Mouse (Mus musculus) kidney, embryonic 14.5 days (tissue): ENCODE measurements around the gene Klk12. TPM values are rescaled to one million over a fixed set of nuclear protein-coding genes. Genes with fewer than 3 reads are reported as not detected.

Source experiments
- ATAC-seq: fragments of 200-750 bp; cut with Nextera tagmentation; 2 replicates; pipeline ENCODE4 v1.8.0; 2017; ENCODE audit warnings: moderate number of reproducible peaks, mild to moderate bottlenecking, moderate TSS enrichment, moderate library complexity; ENCODE audit not compliant: low FRiP score, low TSS enrichment
- H3K27ac ChIP-seq: fragments of 300-500 bp; sonication (generic); 2 replicates; pipeline ENCODE4 v1.5.1; 2014; ENCODE audit warnings: low read depth, mild to moderate bottlenecking, low read length, moderate library complexity, mixed read lengths
- H3K27me3 ChIP-seq: fragments of 300-500 bp; sonication (generic); 2 replicates; pipeline ENCODE4 v1.6.1; 2014; ENCODE audit warnings: mild to moderate bottlenecking, low read length; ENCODE audit not compliant: control insufficient read depth, insufficient read depth
- H3K36me3 ChIP-seq: fragments of 300-500 bp; sonication (generic); 2 replicates; pipeline ENCODE4 v1.6.1; 2014; ENCODE audit warnings: low read length, mixed read lengths; ENCODE audit not compliant: control insufficient read depth, insufficient read depth
- H3K4me1 ChIP-seq: fragments of 300-500 bp; sonication (generic); 2 replicates; pipeline ENCODE4 v1.6.1; 2014; ENCODE audit warnings: low read length, mixed read lengths; ENCODE audit not compliant: control insufficient read depth, insufficient read depth
- H3K4me2 ChIP-seq: fragments of 300-500 bp; sonication (generic); replicated peaks from 2 replicates; pipeline ENCODE4 v1.6.1; 2014; ENCODE audit warnings: low read depth, mild to moderate bottlenecking, low read length
- H3K4me3 ChIP-seq: fragments of 300-500 bp; sonication (generic); 2 replicates; pipeline ENCODE4 v1.5.1; 2014; ENCODE audit warnings: mild to moderate bottlenecking, low read length
- H3K9ac ChIP-seq: fragments of 300-500 bp; sonication (generic); 2 replicates; pipeline ENCODE4 v1.6.1; 2014; ENCODE audit warnings: low read depth, mild to moderate bottlenecking, low read length, moderate library complexity
- H3K9me3 ChIP-seq: fragments of 300-500 bp; sonication (generic); 2 replicates; pipeline ENCODE4 v1.6.1; 2016; ENCODE audit warnings: low read length; ENCODE audit not compliant: control insufficient read depth
- WGBS: fragments of 180-500 bp; shearing (Covaris S2); extraction: QIAGEN DNeasy Blood & Tissue Kit; methylation state at CpG from one replicate; pipeline ENCODE4 v1.1.7; 2014; 5-methylcytosine and 5-hydroxymethylcytosine counted together
- polyA plus RNA-seq: library from polyadenylated mRNA; unstranded; fragments of >200 nt; fragmentation: Nextera tagmentation; extraction: Ambion mirVana; gene quantifications from 2 replicates; pipeline ENCODE4 v1.2.1, GENCODE M21; 2014

The Klk12 gene
- polyA plus RNA-seq, 1 experiment from 2014 or later: not detected

- peaks cover 10% of the 10 kb centered on the region for H3K4me1 ChIP-seq
- no peak overlapping the region for H3K9ac ChIP-seq
- WGBS: 80% methylated on average over 7 of the region's 7 CpGs
- H3K36me3 ChIP-seq: no peaks in the 10 kb centered on the region
- H3K9me3 ChIP-seq: no peaks in the 10 kb centered on the region
- no peak overlapping the region for H3K27ac ChIP-seq
- no peak for ATAC-seq
- H3K4me3 ChIP-seq: no peak overlapping the region
- no peak overlapping the region for H3K4me2 ChIP-seq
- H3K27me3 ChIP-seq: peaks cover 7% of the 10 kb centered on the region; the same call in 1 of the 2 replicates
These were observed 31.2 kb downstream of the Klk12 start for GRCm38 (mm10) chr7:43799876-43800275.

GRCm38 (mm10) chr7:43810994-43811393, 42.3 kb downstream of the Klk12 start, which contains the start of gene Klk7:
Gene Klk7, plus strand, starts transcription at chr7:43811294.
- WGBS: 43% methylated on average over 5 of the region's 5 CpGs
- no peak for ATAC-seq
- no peaks in the 10 kb centered on the region for H3K27me3 ChIP-seq
- H3K9ac ChIP-seq: no peak within 1 kb of the TSS
- no peaks in the 10 kb centered on the region for H3K36me3 ChIP-seq
- no peaks in the 10 kb centered on the region for H3K4me1 ChIP-seq
- H3K4me2 ChIP-seq: no peak within 1 kb of the TSS
- no peak within 1 kb of the TSS for H3K27ac ChIP-seq
- no peak within 1 kb of the TSS for H3K4me3 ChIP-seq
- no peaks in the 10 kb centered on the region for H3K9me3 ChIP-seq

GRCm38 (mm10) chr7:43815211-43815610, 46.5 kb downstream of the Klk12 start:
- H3K4me2 ChIP-seq: no peak overlapping the region
- 89% methylated on average over 7 of the region's 7 CpGs for WGBS
- no peaks in the 10 kb centered on the region for H3K4me1 ChIP-seq
- H3K9ac ChIP-seq: no peak overlapping the region
- H3K27me3 ChIP-seq: no peaks in the 10 kb centered on the region
- no peaks in the 10 kb centered on the region for H3K9me3 ChIP-seq
- ATAC-seq: no peak
- H3K27ac ChIP-seq: no peak overlapping the region
- no peaks in the 10 kb centered on the region for H3K36me3 ChIP-seq
- H3K4me3 ChIP-seq: no peak overlapping the region

- no peaks in the 10 kb centered on the region for H3K27me3 ChIP-seq
- H3K36me3 ChIP-seq: no peaks in the 10 kb centered on the region
- no peak for ATAC-seq
- H3K4me3 ChIP-seq: no peak overlapping the region
- H3K9ac ChIP-seq: no peak overlapping the region
- H3K4me2 ChIP-seq: no peak overlapping the region
- H3K4me1 ChIP-seq: no peaks in the 10 kb centered on the region
- no peaks in the 10 kb centered on the region for H3K9me3 ChIP-seq
- no peak overlapping the region for H3K27ac ChIP-seq
These were observed 48.0 kb downstream of the Klk12 start for GRCm38 (mm10) chr7:43816746-43817145.

- Histone ChIP-seq H3K27me3 (no peaks in the 10 kb centered on the region), H3K36me3 (no peaks in the 10 kb centered on the region), H3K4me2 (no peak overlapping the region), H3K4me1 (no peaks in the 10 kb centered on the region), H3K4me3 (no peak overlapping the region), H3K9ac (no peak overlapping the region), H3K9me3 (no peaks in the 10 kb centered on the region), H3K27ac (no peak overlapping the region)
- no peak for ATAC-seq
- 88% methylated on average over 7 of the region's 7 CpGs for WGBS
These were observed 52.9 kb downstream of the Klk12 start for GRCm38 (mm10) chr7:43821581-43821980.

Other genes starting within 250 kb of the Klk12 start
- 0.85 and 1.7 TPM in 2 replicates for gene Cd33, start 224.5 kb upstream of the Klk12 start, polyA plus RNA-seq
- 2.0 and 4.0 TPM in 2 replicates for gene Zfp658, start 206.6 kb upstream of the Klk12 start, polyA plus RNA-seq
- gene Zfp719, start 189.3 kb upstream of the Klk12 start, polyA plus RNA-seq: 9.9 and 14.1 TPM in 2 replicates
- gene Zfp819, start 161.7 kb upstream of the Klk12 start, polyA plus RNA-seq: 0.19 and 0.23 TPM in 2 replicates
- not detected in 2 replicates for gene Ceacam18, start 134.2 kb upstream of the Klk12 start, polyA plus RNA-seq
- gene Siglece, start 108.7 kb upstream of the Klk12 start, polyA plus RNA-seq: 0.39 and 0.95 TPM in 2 replicates
- 11.4 and 12.6 TPM in 2 replicates for gene Ctu1, start 96.9 kb upstream of the Klk12 start, polyA plus RNA-seq
- not detected in 2 replicates for gene Klk14, start 78.5 kb upstream of the Klk12 start, polyA plus RNA-seq
- 0.19 and 0.31 TPM in 2 replicates for gene Klk13, start 56.3 kb upstream of the Klk12 start, polyA plus RNA-seq
- gene Klk11, start 5.7 kb downstream of the Klk12 start, polyA plus RNA-seq: 0.27 TPM in 1 of 2 replicates, not detected in the other
- gene Klk10, start 12.1 kb downstream of the Klk12 start, polyA plus RNA-seq: 0.41 and 1.3 TPM in 2 replicates
- 0.26 TPM in 1 of 2 replicates, not detected in the other for gene Klk9, start 23.0 kb downstream of the Klk12 start, polyA plus RNA-seq
- 38.2 and 43.5 TPM in 2 replicates for gene Klk8, start 28.7 kb downstream of the Klk12 start, polyA plus RNA-seq
- gene Klk7, start 42.4 kb downstream of the Klk12 start, polyA plus RNA-seq: 0.13 TPM in 1 of 2 replicates, not detected in the other
- not detected in 2 replicates for gene Klk6, start 55.6 kb downstream of the Klk12 start, polyA plus RNA-seq
- not detected in 2 replicates for gene Klk5, start 73.1 kb downstream of the Klk12 start, polyA plus RNA-seq
- gene Klk4, start 112.3 kb downstream of the Klk12 start, polyA plus RNA-seq: 0.28 TPM in 1 of 2 replicates, not detected in the other
- not detected in 2 replicates for gene Klk15, start 164.8 kb downstream of the Klk12 start, polyA plus RNA-seq
- gene Klk1b8, start 181.8 kb downstream of the Klk12 start, polyA plus RNA-seq: not detected in 2 replicates
- gene Klk1b1, start 197.9 kb downstream of the Klk12 start, polyA plus RNA-seq: not detected in 2 replicates
- not detected in 2 replicates for gene Klk1b9, start 207.2 kb downstream of the Klk12 start, polyA plus RNA-seq
- not detected in 2 replicates for gene Klk1b11, start 227.0 kb downstream of the Klk12 start, polyA plus RNA-seq
- not detected in 2 replicates for gene Klk1b26, start 243.3 kb downstream of the Klk12 start, polyA plus RNA-seq